Mouse (Mus musculus) embryo, embryonic 9.5 days (tissue): ENCODE results near the gene Abca17.

Experiments
- DNase-seq: peaks from one replicate; pipeline ENCODE4 v3.0.0-alpha.2; 2017; ENCODE audit errors: extremely low spot score

Gene Abca17

GRCm38 (mm10) chr17:24346831-24347230 is 4.0 kb downstream of the Abca17 start:
- no peak for DNase-seq

DNA sequence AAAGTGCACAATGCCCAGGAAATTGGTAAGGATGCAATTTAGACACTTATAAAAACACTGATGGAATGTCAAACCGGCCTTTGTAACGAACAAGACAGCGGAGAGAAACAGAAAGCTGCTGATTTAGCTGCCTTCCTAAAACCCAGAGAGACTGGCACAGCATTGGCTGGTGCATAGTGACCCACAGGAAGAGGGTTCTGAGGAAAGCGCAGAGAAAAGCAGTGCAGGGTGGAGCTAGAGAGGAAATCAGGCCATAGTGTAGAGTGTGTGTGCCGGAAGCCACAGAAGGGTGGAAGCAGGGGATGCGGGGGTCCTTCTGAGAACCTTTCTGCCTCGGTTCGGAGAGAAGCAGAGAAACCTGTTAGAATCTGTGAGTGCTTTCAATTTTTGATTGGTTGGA is 6.2 kb downstream of the Abca17 start:
- DNase-seq = no peak

- DNase-seq = no peak
These were observed 23.2 kb downstream of the Abca17 start for GRCm38 (mm10) chr17:24327656-24328055.

GRCm38 (mm10) chr17:24325051-24325450 is 25.8 kb downstream of the Abca17 start:
- DNase-seq = no peak

DNA sequence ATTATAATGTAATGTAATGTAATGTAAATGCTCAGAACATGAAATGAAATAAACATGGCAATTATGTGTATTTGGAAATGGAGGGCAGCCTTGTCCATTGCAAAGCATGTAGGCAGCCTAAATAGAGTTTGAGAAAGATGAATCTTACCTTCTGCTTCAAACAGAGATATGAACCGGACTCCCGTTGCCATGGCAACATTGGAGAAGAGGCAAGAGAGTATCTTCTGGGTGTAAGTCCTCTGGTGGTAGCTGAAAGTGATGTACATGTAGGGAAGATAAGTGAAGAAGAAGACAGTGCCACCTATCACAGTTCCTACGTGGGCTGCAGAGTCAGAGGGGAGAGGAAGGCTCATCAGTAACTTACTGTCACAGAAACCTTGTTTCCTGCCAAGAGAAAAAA is 30.0 kb downstream of the Abca17 start:
- no peak for DNase-seq

- DNase-seq = no peak
These were observed 43.4 kb downstream of the Abca17 start for GRCm38 (mm10) chr17:24307500-24307899.

- DNase-seq = no peak
These were observed 50.2 kb downstream of the Abca17 start for GRCm38 (mm10) chr17:24300651-24301050.

DNA sequence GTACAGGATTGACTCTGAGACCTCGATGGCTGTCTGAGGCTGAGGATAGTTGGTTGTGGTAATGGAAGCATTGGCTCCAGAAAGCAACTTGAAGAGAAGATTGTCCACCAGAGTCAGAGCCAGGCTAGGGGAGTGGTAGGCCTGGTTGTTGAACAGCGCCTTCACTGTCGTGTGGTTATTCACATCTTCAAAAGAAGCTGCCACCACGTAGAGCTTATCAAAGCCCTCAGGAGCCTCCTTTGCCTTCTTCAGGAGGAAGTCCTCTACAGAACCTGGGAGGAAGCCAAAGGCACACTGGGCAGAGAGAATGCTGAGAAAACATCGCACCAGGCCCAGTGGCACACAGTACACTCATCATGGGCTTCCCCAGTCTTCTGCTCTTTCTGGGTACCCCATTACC is 61.5 kb downstream of the Abca17 start:
- no peak for DNase-seq

DNA sequence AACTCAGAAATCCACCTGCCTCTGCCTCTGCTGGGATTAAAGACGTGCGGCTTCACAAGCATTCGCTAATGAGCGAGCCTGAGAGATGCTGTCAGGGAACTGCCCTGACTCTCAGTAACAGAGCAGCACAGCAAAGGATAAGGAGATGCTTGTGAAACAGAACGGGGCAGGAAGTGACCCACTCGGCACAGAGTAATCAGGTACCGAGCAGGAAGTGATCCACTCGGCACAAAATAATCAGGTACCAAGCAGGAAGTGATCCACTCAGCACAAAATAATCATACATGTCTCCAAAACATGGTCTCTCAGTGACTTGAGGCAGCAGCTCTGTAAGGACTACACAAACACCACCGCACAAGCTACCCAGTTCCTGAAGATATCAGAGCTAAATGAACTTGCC is 62.4 kb downstream of the Abca17 start:
- DNase-seq = no peak

DNA sequence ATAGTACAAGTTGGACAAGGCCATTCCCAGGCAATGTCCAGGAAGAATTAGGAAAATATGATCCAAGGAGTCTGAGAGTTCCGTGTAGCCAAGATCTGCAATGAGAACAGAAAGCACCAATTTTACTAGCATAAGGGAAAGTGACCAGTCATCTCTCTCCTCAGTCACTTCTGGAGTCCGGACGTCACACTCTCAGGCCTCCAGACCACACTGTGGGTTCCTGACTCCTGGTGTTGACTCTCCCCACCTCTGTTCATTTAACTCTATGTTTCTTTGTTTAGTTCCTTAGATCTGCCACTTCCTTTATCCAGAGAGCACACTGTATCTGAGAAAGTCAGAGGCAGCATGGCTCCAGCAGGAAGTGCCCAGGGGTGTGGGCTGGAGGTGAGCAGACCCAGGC is 65.2 kb downstream of the Abca17 start:
- no peak for DNase-seq

DNA sequence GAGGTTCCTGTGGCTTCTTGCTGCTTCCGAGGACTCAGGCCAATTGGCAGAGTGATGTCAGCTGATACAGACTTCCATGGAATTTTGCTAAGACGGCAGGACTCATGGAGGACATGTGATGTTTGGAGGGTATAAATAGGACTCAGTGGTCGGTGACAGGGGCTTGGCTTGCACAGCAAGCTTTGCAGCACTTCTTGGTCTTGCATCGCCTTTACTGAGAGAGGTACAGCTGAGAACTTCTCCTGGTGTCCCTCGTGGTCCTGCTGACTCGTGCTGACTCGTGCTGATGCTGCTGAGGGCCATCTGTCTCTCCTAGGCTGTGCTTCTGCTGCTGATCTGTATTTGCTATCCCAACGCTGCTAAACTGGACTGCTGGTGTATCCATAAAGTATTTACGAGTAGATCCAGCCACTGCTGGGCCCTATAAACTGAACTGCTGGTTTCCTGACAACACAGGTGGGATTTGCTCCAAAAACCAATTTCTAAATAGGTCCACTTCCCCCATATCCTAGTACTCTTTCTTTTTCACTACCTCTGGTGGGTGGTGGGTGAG is 67.5 kb downstream of the Abca17 start:
- no peak for DNase-seq

DNA sequence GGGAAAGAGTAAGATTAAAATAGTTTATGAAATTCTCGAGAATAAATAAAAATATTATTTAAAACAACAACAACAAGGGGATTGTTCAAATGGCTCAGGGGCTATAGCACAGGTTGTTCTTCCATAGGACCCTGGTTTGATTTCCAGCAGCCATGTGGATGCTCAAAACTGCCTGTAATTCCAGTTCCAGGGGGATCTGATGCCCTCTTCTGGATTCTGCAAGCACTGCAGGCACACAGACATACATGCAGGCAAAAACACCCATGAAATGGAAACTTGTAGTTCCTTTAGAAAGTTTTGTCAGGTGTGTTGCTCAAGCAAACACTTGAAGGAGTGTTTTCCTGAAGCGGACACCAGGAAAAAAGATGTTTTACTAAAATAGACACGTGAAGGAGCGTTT is 68.2 kb downstream of the Abca17 start:
- DNase-seq = no peak

DNA sequence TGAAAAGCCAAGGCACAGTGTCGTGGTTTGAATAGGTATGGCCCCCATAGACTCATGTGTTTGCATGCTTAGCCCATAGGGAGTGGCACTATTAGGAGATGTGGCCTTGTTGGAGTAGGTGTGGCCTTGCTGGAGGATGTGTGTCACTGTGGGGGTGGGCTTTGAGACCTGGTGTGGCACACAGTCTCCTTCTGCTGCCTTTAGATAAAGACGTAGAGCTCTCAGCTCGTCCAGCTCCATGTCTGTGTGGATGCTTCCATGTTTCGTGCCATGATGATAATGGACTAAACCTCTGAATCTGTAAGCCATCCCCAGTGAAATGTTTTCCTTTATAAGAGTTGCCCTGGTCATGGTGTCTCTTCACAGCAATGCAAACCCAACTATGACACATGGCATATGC is 71.0 kb downstream of the Abca17 start:
- no peak for DNase-seq

GRCm38 (mm10) chr17:24267133-24267532 is 83.7 kb downstream of the Abca17 start:
- DNase-seq = no peak

DNA sequence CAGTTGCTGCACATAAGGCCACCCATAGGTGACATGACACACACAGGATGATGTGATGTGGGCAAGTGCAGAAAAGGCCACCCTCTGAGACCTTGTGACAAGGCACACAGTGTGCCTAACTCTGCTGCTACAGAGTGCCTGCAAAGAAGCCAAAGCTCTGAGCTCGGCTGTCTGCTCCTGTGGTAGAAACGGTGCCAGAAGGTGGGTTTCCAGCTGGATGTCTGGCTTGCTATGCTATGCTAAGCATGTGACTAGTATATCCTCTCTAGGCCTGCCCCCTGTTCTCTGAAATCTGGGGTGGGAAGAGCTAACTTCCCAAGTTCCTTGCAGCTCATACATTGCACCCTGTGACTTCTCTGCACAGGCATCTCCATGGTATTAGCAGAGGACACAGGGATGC is 86.1 kb downstream of the Abca17 start:
- DNase-seq = no peak

DNA sequence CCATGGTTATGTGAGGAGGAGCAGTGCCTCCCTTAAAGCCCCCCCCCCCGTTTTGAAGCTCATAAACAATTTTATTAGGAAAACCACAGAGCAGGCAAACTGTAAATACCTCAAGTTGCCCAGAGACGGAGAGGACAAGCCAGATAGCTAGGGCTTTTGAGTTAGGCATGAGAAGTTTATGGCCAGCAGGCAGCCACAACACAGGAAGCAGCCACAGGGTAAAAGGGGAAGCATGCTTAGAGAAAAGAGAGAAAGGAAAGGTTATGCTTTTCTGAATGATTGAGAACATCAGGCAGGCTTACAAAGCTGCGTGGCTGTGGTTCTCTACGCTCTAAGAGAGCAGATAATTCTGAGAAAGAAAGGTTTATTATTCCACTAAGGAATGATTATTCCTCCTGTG is 90.4 kb downstream of the Abca17 start:
- no peak for DNase-seq

DNA sequence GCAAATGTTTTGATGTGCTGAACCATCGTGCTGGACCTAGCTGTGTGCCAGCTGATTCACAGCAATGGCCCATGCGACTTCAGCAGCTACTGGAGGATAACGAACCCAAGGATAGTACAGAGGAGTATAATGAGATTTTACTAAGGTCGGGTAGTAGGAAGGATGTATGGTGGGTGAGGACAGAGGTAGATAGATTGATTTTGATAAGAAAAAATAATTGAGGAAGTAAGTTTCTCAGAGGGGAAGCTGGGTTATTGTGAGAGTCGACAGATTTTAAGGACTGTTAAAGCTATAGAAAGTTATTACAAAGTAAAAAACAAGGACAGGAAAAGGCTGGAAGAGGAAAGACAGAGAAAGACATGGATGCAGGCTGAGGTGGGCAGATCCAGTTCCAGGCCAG is 91.2 kb downstream of the Abca17 start:
- no peak for DNase-seq

DNA sequence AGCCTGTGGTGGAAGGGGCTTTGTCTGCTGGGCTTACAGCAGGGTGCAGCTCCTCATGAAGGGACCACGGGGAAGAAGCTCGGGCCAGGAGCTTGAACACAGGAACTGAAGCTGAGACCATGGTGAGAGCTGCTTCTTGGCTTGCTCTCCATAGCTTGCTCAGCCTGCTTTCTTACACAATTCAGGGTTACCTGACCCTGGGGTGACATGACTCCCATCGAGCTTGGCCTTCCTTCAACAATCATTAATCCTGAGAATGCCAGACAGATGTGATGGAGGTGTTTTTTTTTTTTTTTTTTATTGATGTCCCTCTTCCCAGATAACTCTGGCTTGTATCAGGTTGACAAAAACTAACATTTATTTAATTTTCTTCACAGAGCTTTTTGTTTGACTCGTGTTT is 91.9 kb downstream of the Abca17 start:
- no peak for DNase-seq

DNA sequence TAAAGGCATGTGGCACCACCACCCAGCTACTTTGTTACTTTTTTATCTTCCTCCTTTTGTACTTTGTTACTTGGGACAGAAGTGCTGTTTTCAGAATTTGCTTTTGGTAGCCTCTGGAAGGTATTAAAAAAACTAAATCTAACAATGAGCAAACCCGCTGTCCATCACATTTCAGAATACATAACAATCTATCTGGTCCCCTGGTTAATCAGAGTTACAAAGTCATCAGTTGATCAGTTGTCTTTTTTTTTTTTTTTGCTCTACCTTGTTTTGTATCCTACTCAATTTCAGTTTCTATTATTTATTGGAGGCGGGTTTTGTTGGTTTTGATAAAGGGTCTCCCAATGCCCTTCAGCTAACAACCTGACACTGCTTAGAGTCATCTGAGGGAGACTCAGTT is 98.5 kb downstream of the Abca17 start:
- DNase-seq = no peak

DNA sequence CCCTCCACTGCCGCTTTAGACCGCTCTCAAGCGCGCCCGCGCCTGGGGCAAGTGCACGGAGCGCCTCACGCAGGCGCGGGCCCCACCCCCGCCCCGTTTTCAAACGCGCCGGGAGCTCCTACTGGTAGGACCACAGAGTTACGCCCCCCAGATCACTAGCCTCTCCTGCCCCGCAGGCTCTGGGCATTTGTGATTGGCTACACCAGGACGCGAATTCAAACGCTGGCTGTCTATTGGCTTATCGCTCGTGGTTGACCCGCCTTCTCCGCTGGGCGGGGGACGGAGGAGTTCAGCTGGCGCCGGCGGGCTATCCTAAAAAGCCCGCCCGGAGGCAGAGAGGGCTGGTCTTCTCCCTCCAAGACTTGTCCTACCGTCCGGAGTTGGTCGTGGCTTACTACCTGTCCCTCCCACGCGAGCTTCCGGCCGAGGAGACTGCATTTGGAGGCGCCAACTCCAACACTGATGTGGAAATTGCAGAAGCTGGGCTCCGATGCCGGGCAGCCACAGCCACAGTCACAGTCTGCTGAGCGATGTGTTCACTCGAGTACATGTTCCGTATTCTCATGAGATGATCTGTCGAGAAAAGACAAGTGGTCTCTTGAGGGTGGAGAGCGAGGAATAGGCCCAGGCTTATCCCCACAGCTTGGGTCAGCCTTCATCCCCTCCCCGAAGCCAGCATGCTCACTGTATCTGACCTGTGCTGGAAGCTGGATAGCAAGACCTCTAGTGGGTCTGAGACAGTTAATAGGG is 99.4 kb downstream of the Abca17 start, which contains the start of gene Ccnf:
Gene Ccnf, minus strand, starts transcription at position 165 of the 750 bp plus-strand sequence.
- DNase-seq = peak; percentile 98

DNA sequence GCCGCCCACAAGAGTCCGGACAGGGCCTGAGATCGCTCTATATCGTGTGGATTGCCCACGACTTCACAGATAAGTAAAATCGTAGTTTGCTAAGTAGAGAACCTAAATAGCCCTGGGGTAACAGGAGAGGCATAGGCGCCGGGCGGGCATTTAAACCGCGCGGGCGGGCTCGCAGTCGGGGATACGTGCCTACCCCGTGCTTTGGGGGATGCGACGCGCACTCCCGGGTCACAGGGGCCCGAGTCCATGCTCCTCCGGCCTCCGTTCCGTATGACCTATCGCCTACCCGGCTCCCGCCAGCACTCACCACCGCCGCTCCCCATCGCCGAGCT is 99.9 kb downstream of the Abca17 start:
- no peak for DNase-seq

- DNase-seq = no peak
These were observed 102.2 kb downstream of the Abca17 start for GRCm38 (mm10) chr17:24248641-24249040.

- DNase-seq = no peak
These were observed 106.8 kb downstream of the Abca17 start for GRCm38 (mm10) chr17:24244061-24244460.
